Mouse (Mus musculus) brain, embryonic 14.5 days (tissue): ENCODE results near the gene Rbmxl2.

Source experiments
- CTCF ChIP-seq: fragments of 200-500 bp; IDR thresholded peaks from 2 replicates; pipeline ENCODE4 v1.5.1; 2012; ENCODE audit warnings: inconsistent platforms, mild to moderate bottlenecking, moderate library complexity, borderline replicate concordance; ENCODE audit not compliant: insufficient read depth, insufficient read length; ENCODE audit errors: extremely low read depth
- POLR2A ChIP-seq: fragments of 200-500 bp; IDR thresholded peaks from 2 replicates; pipeline ENCODE4 v1.6.1; 2012; ENCODE audit warnings: mild to moderate bottlenecking, inconsistent platforms, borderline replicate concordance; ENCODE audit not compliant: poor library complexity, insufficient read depth, insufficient read length, severe bottlenecking; ENCODE audit errors: extremely low read depth

- TF ChIP-seq POLR2A: no peak
- TF ChIP-seq CTCF: peak; percentile 66; the same call in 1 of the 2 replicates
Measured at GRCm38 (mm10) chr7:107215723-107216122, 6.5 kb downstream of the Rbmxl2 start.
